Mouse (Mus musculus) small intestine, adult 2 months (tissue): ENCODE data around the gene Prkca.

Experiments
- CTCF ChIP-seq: fragments of 200-500 bp; IDR thresholded peaks from 2 replicates; pipeline ENCODE4 v1.5.1; 2012; ENCODE audit warnings: low read depth, mild to moderate bottlenecking, control low read depth, inconsistent platforms, low read length, moderate library complexity, mixed read lengths; ENCODE audit not compliant: insufficient replicate concordance, insufficient read length; ENCODE audit errors: extremely low read depth
- POLR2A ChIP-seq: fragments of 200-500 bp; IDR thresholded peaks from 2 replicates; pipeline ENCODE4 v1.6.1; 2012; ENCODE audit warnings: low read depth, mild to moderate bottlenecking, control low read depth, inconsistent platforms, low read length, moderate library complexity

DNA sequence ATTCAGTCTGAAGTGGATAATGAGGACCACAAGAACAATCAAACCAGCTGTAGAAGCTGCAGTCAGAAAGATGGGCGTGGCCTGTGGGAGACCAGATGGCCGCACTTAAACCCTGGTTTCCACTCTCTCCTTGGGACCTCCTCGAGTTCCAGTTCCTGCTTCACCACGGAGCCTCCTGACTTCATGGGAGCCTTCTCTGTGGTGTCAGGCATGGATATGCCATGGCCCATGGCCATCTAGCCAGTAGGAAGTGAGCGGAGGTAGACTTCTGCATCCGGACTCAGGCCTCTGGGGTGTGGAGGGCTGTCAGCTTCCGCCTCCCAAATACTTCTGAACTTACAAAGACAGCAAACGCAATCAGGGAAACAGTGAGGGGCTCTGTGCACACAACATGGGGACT is 121.1 kb downstream of the Prkca start:
- no peak for TF ChIP-seq CTCF
- TF ChIP-seq POLR2A, result no peak
